Mouse (Mus musculus) MEL (cell line): Measurements from ENCODE around the gene Col5a3. TPM values are rescaled to one million over a fixed set of nuclear protein-coding genes. Genes with fewer than 3 reads are reported as not detected.

ENCODE experiments used
- DNase-seq: peaks from one replicate; pipeline ENCODE4 v3.0.0; 2011; ENCODE audit warnings: low read depth, low spot score
- H3K27ac ChIP-seq: 2 replicates; pipeline ENCODE4 v1.5.1; 2012; ENCODE audit warnings: low read depth, mild to moderate bottlenecking, control low read depth, low read length, moderate library complexity; ENCODE audit not compliant: control insufficient read depth
- H3K27me3 ChIP-seq, 2 experiments: fragments of 150-350 bp in 1 of 2; sonication (generic) in 1 of 2; 2 replicates each; pipeline ENCODE4 v1.6.1; 2012; ENCODE audit warnings: low read length in 2 of 2, mild to moderate bottlenecking in 2 of 2, improper control_type of control experiment in 1 of 2, moderate library complexity in 1 of 2; ENCODE audit not compliant: insufficient read depth in 2 of 2, control insufficient read depth in 1 of 2
- H3K36me3 ChIP-seq, 2 experiments: 2 replicates each; pipeline ENCODE4 v1.6.1; 2012 to 2014; ENCODE audit warnings: low read length in 2 of 2, improper control_type of control experiment in 1 of 2, inconsistent platforms in 1 of 2, mild to moderate bottlenecking in 1 of 2; ENCODE audit not compliant: insufficient read depth in 2 of 2, control insufficient read depth in 1 of 2
- H3K4me1 ChIP-seq, 2 experiments: fragments of 150-350 bp in 1 of 2; sonication (generic) in 1 of 2; 2 replicates each; pipeline ENCODE4 v1.6.1; 2012; ENCODE audit warnings: low read length in 2 of 2, improper control_type of control experiment in 1 of 2, mild to moderate bottlenecking in 1 of 2; ENCODE audit not compliant: insufficient read depth in 2 of 2, control insufficient read depth in 1 of 2
- H3K4me3 ChIP-seq, 2 experiments: fragments of 150-350 bp in 1 of 2; sonication (generic) in 1 of 2; 2 replicates each; pipeline ENCODE4 v1.5.1; 2012; ENCODE audit warnings: low read depth in 2 of 2, low read length in 2 of 2, mild to moderate bottlenecking in 2 of 2, moderate library complexity in 2 of 2, control low read depth in 1 of 2, improper control_type of control experiment in 1 of 2; ENCODE audit not compliant: control insufficient read depth in 1 of 2, insufficient read depth in 1 of 2
- H3K79me2 ChIP-seq: 2 replicates; pipeline ENCODE4 v1.6.1; 2012; ENCODE audit warnings: mild to moderate bottlenecking, low read length, moderate library complexity; ENCODE audit not compliant: control insufficient read depth, poor library complexity, insufficient read depth
- H3K9ac ChIP-seq: 2 replicates; pipeline ENCODE4 v1.6.1; 2012; ENCODE audit warnings: low read depth, mild to moderate bottlenecking, control low read depth, low read length, moderate library complexity; ENCODE audit not compliant: control insufficient read depth, poor library complexity, severe bottlenecking
- H3K9me3 ChIP-seq: fragments of 150-350 bp; sonication (generic); replicated peaks from 2 replicates; pipeline ENCODE4 v1.6.1; 2012; ENCODE audit warnings: mild to moderate bottlenecking, low read length, improper control_type of control experiment, moderate library complexity; ENCODE audit not compliant: insufficient read depth
- BHLHE40 ChIP-seq: IDR thresholded peaks from 2 replicates; pipeline ENCODE4 v1.6.1; 2012; ENCODE audit warnings: low read depth, mild to moderate bottlenecking, inconsistent platforms, low read length, improper control_type of control experiment, borderline replicate concordance
- CHD2 ChIP-seq: IDR thresholded peaks from 2 replicates; pipeline ENCODE4 v1.6.1; 2011; ENCODE audit warnings: low read length, improper control_type of control experiment
- ELF1 ChIP-seq: IDR thresholded peaks from 2 replicates; pipeline ENCODE4 v1.6.1; 2014; ENCODE audit warnings: low read depth, mild to moderate bottlenecking, inconsistent platforms, low read length, improper control_type of control experiment, moderate library complexity
- EP300 ChIP-seq, 2 experiments: IDR thresholded peaks; 2 replicates each; pipeline ENCODE4 v1.6.1; 2011; ENCODE audit warnings: improper control_type of control experiment in 2 of 2, low read length in 2 of 2, low read depth in 1 of 2, mild to moderate bottlenecking in 1 of 2
- GATA1 ChIP-seq: IDR thresholded peaks from 2 replicates; pipeline ENCODE4 v1.6.1; 2011; ENCODE audit warnings: low read depth, low read length, improper control_type of control experiment
- JUND ChIP-seq: IDR thresholded peaks from 2 replicates; pipeline ENCODE4 v1.6.1; 2011; ENCODE audit warnings: low read depth, mild to moderate bottlenecking, improper control_type of control experiment, low read length
- MAFK ChIP-seq: IDR thresholded peaks from 2 replicates; pipeline ENCODE4 v1.6.1; 2011; ENCODE audit warnings: low read depth, mild to moderate bottlenecking, low read length, improper control_type of control experiment, borderline replicate concordance
- MAX ChIP-seq: IDR thresholded peaks from 2 replicates; pipeline ENCODE4 v1.6.1; 2011; ENCODE audit warnings: low read length, improper control_type of control experiment
- MAZ ChIP-seq: IDR thresholded peaks from 2 replicates; pipeline ENCODE4 v1.6.1; 2012; ENCODE audit warnings: low read depth, mild to moderate bottlenecking, inconsistent platforms, low read length, improper control_type of control experiment
- MEF2A ChIP-seq: IDR thresholded peaks from 2 replicates; pipeline ENCODE4 v1.6.1; 2014; ENCODE audit warnings: low read depth, mild to moderate bottlenecking, inconsistent platforms, low read length, improper control_type of control experiment; ENCODE audit not compliant: poor library complexity, insufficient replicate concordance, severe bottlenecking; ENCODE audit errors: extremely low read depth
- MYC ChIP-seq: IDR thresholded peaks from 2 replicates; pipeline ENCODE4 v1.6.1; 2011; ENCODE audit warnings: low read depth, mild to moderate bottlenecking, low read length, improper control_type of control experiment, moderate library complexity
- NELFE ChIP-seq: IDR thresholded peaks from 2 replicates; pipeline ENCODE4 v1.6.1; 2011; ENCODE audit warnings: low read depth, low read length, improper control_type of control experiment
- NRF1 ChIP-seq: IDR thresholded peaks from 2 replicates; pipeline ENCODE4 v1.6.1; 2014; ENCODE audit warnings: low read depth, mild to moderate bottlenecking, inconsistent platforms, low read length, improper control_type of control experiment, moderate library complexity; ENCODE audit not compliant: poor library complexity, insufficient read depth, severe bottlenecking
- POLR2AphosphoS2 ChIP-seq: IDR thresholded peaks from 2 replicates; pipeline ENCODE4 v1.6.1; 2011; ENCODE audit warnings: low read length, improper control_type of control experiment
- POLR2AphosphoS5 ChIP-seq: IDR thresholded peaks from 2 replicates; pipeline ENCODE4 v1.6.1; 2012; ENCODE audit warnings: low read depth, borderline replicate concordance, mild to moderate bottlenecking, inconsistent platforms, low read length, moderate library complexity, mixed read lengths
- RAD21 ChIP-seq: IDR thresholded peaks from 2 replicates; pipeline ENCODE4 v1.6.1; 2011; ENCODE audit warnings: mild to moderate bottlenecking, low read depth, low read length, improper control_type of control experiment
- RCOR1 ChIP-seq: IDR thresholded peaks from 2 replicates; pipeline ENCODE4 v1.6.1; 2012; ENCODE audit warnings: low read depth, mild to moderate bottlenecking, inconsistent platforms, low read length, improper control_type of control experiment
- SMC3 ChIP-seq: IDR thresholded peaks from 2 replicates; pipeline ENCODE4 v1.6.1; 2011; ENCODE audit warnings: low read depth, low read length, improper control_type of control experiment
- TAL1 ChIP-seq: IDR thresholded peaks from 2 replicates; pipeline ENCODE4 v1.6.1; 2012; ENCODE audit warnings: mild to moderate bottlenecking, inconsistent platforms, low read length, moderate library complexity, mixed read lengths
- TCF12 ChIP-seq: IDR thresholded peaks from 2 replicates; pipeline ENCODE4 v1.6.1; 2014; ENCODE audit warnings: low read depth, mild to moderate bottlenecking, inconsistent platforms, low read length, improper control_type of control experiment, moderate library complexity
- UBTF ChIP-seq: IDR thresholded peaks from 2 replicates; pipeline ENCODE4 v1.6.1; 2012; ENCODE audit warnings: low read depth, mild to moderate bottlenecking, inconsistent platforms, low read length, improper control_type of control experiment, moderate library complexity, borderline replicate concordance; ENCODE audit not compliant: insufficient read depth
- USF1 ChIP-seq: IDR thresholded peaks from 2 replicates; pipeline ENCODE4 v1.6.1; 2014; ENCODE audit warnings: low read depth, mild to moderate bottlenecking, inconsistent platforms, low read length, improper control_type of control experiment, moderate library complexity
- USF2 ChIP-seq, 2 experiments: IDR thresholded peaks; 2 replicates each; pipeline ENCODE4 v1.6.1; 2011 to 2012; ENCODE audit warnings: improper control_type of control experiment in 2 of 2, low read length in 2 of 2, borderline replicate concordance in 1 of 2, inconsistent platforms in 1 of 2, low read depth in 1 of 2, mild to moderate bottlenecking in 1 of 2; ENCODE audit not compliant: insufficient read depth in 1 of 2
- ZNF384 ChIP-seq: IDR thresholded peaks from 2 replicates; pipeline ENCODE4 v1.6.1; 2012; ENCODE audit warnings: low read depth, mild to moderate bottlenecking, inconsistent platforms, low read length, improper control_type of control experiment
- polyA plus RNA-seq, 2 experiments: library from polyadenylated mRNA; stranded (reverse) in 1 of 2; unstranded in 1 of 2; fragments of >175 nt in 1 of 2; fragments of >200 nt in 1 of 2; gene quantifications; 2 replicates each; pipeline versions ENCODE4 v1.2.1 to v1.2.4; 2012; ENCODE audit warnings: low replicate concordance in 2 of 2, low read depth in 1 of 2; ENCODE audit not compliant: insufficient read length in 2 of 2, insufficient read depth in 1 of 2, missing spikeins in 1 of 2
- total RNA-seq: library from RNA; depleted of rRNA; stranded (reverse); fragments of 300-350 nt; gene quantifications from 2 replicates; pipeline ENCODE4 v1.2.3, GENCODE M21; 2012

The Col5a3 gene
- total and polyA plus RNA-seq, 3 experiments = 0.08 to 0.53 TPM; not detected in 1

GRCm38 (mm10) chr9:20842211-20842610, 27.3 kb upstream of the Col5a3 start:
- Histone ChIP-seq H3K79me2 (no peaks in the 10 kb centered on the region), H3K9ac (no peak overlapping the region), H3K27me3 (peaks cover 7 to 12% of the 10 kb centered on the region in 2 experiments; a peak in 3 of 4 replicates), H3K4me1 (peaks cover 0 to 9% of the 10 kb centered on the region in 2 experiments; a peak in 2 of 4 replicates), H3K27ac (no peak overlapping the region), H3K36me3 (0 out of 4 replicates have a peak, but pooled peaks cover 0 to 3% of the 10 kb centered on the region in 2 experiments), H3K9me3 (no peaks in the 10 kb centered on the region), H3K4me3 (no peak overlapping the region)
- TF ChIP-seq TCF12 (0 out of 2 replicates have a peak, but pooled peaks have one; percentile 6), ELF1 (no peak), ZNF384 (no peak), TAL1 (no peak), UBTF (no peak), JUND (no peak), MYC (peak; percentile 71; the same call in 1 of the 2 replicates), USF1 (peak; percentile 49; the same call in 1 of the 2 replicates), MAZ (no peak), GATA1 (peak; percentile 33; the same call in 1 of the 2 replicates), POLR2AphosphoS5 (no peak), MAX (0 out of 2 replicates have a peak, but pooled peaks have one; percentile 59), EP300 (IDR thresholded peaks at IDR 0.05; ENCODE audit: low read depth in 1 of 2, low read length in 2 of 2) (peak; percentile 44 to 59; a peak in 3 of 4 replicates), RCOR1 (0 out of 2 replicates have a peak, but pooled peaks have one; percentile 40), BHLHE40 (no peak)
- DNase-seq = peak; percentile 76

GRCm38 (mm10) chr9:20838931-20839330, 24.1 kb upstream of the Col5a3 start:
- TF ChIP-seq RCOR1 (no peak), ZNF384 (no peak), GATA1 (no peak), MAX (no peak), MAFK (no peak), USF1 (no peak), MAZ (no peak), NELFE (no peak), CHD2 (no peak), MEF2A (no peak), USF2 (IDR thresholded peaks at IDR 0.05; ENCODE audit: borderline replicate concordance in 1 of 2, insufficient read depth in 1 of 2, low read depth in 1 of 2, low read length in 2 of 2) (no peak), POLR2AphosphoS2 (no peak), SMC3 (no peak), RAD21 (no peak), UBTF (no peak), JUND (no peak), NRF1 (no peak)

More at GRCm38 (mm10) chr9:20838931-20839330, 24.1 kb upstream of the Col5a3 start:
- H3K9ac ChIP-seq = no peak overlapping the region
- H3K4me1 ChIP-seq = peaks cover 0 to 9% of the 10 kb centered on the region in 2 experiments; a peak in 2 of 4 replicates
- H3K4me3 ChIP-seq = no peak overlapping the region
- no peak for DNase-seq
- no peak overlapping the region for H3K27ac ChIP-seq
- no peaks in the 10 kb centered on the region for H3K9me3 ChIP-seq
- H3K79me2 ChIP-seq = no peaks in the 10 kb centered on the region
- H3K36me3 ChIP-seq = 0 out of 4 replicates have a peak, but pooled peaks cover 0 to 3% of the 10 kb centered on the region in 2 experiments
- H3K27me3 ChIP-seq = peaks cover 12 to 17% of the 10 kb centered on the region in 2 experiments
